Mouse (Mus musculus) erythroblast, embryonic 14.5 days (primary cell): ENCODE data around the gene Dnmt3a.

ENCODE experiments used
- GATA1 ChIP-seq: IDR thresholded peaks from 2 replicates; pipeline ENCODE4 v1.6.1; 2012; ENCODE audit warnings: low read length, inconsistent platforms, mixed read lengths
- TAL1 ChIP-seq: IDR thresholded peaks from 3 replicates; pipeline ENCODE4 v1.6.1; 2012; ENCODE audit warnings: low read length, inconsistent platforms, mixed read lengths

- TF ChIP-seq TAL1 (no peak), GATA1 (no peak)
These were observed 47.7 kb upstream of the Dnmt3a start for GRCm38 (mm10) chr12:3758127-3758526.
